Mouse (Mus musculus): ENCODE measurements around the gene Dnajc9.

The Dnajc9 gene

DNA sequence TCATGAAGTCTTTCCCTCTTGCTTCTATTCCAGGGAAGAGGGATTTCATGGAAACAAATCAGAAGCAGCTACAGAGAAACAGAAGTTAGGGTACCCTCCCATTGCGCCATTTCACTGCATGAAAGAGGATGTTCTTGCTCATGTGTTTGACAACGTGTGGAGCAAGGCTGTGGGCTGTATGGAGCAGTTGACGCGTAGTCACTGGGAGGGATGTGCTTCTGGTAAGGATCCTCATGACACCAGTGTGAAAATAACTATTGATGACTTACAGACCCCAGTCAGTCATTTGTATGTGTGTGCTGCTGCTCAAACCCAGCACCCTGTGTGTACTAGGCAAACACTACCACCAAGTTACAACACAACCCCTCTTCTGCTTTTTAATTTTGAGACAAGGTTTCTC lies 25.5 kb downstream of the Dnajc9 start:
- no peak for DNase-seq (ENCODE audit: low read depth, low spot score)

DNA sequence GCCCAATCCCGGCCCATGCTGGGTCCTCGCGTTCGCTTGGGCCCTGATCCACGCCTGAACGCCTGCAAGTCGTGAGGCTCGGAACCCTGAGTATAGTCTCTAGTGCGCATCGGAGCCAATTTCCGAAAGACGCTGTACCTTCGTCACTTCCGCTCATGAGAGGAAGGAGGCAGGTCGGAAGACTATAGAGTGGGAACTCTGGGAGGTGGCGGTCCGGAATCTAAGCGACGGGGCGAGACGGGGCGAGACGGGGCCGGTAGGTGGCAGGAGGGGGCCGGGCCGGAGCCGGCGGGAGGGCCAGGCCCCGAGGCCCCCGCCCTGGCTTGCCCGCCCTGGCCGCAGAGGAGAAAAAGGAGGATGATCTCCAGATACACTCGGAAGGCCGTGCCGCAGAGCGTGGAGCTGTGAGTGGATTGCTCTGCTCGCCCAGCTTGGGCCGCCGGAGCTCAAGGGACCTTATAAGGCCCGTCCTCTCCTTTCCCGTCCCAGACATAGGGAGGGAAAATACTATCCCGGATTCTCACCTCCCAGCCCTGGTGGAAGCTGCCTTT lies 40.6 kb downstream of the Dnajc9 start, which contains the start of the genes Ecd and Fam149b:
Gene Ecd, minus strand, starts transcription at position 131 of the 551 bp plus-strand sequence.
Gene Fam149b, plus strand, starts transcription at position 172 of the 551 bp plus-strand sequence.
- peak; percentile 96 for DNase-seq (ENCODE audit: low read depth, low spot score)

DNA sequence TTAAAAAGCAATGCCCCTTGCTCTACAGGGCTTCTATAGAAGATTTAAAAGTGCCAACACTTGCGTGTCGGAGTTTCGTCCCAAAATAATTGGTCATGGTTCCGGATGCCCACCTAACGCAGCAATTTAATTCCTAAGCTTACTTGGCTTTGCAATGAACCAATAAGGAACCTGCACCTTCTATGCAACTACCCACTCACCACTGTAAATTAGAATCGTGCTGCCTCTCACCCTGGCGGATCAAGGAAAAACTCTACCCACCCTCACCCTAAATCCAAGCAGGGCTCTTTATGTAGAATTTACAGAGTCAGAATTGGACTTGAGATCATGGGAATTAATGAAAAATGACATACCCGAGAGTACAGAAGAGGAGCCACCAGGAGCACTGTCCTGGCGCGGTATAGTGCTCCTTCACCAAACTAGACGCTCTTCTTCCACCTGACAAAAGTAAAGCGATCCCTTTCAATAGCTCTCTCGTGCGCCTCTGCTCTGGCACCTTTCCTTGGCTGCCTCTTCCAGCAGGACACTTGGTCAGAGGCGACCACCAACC lies 41.2 kb downstream of the Dnajc9 start:
- DNase-seq (ENCODE audit: low read depth, low spot score), result peak; percentile 52

DNA sequence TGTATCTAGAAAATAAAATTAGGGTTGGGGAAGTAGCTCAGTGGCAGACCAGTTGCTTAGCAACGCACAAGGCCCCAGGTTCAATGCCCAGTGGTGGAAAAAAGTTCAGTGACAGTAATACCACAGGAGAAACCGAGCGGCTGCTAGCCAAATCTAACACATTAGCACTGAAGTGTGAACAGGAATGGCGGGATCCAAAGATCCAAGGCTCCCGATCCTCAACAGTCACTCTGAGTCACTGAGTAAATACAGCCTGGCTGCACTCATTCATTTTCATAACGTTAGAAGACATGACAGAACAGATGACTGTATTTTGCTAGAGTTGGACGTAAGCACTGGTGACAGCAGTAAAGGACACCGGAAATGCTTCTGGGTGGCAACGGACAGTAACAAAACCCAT lies 42.8 kb downstream of the Dnajc9 start:
- DNase-seq (ENCODE audit: low read depth, low spot score), result no peak

DNA sequence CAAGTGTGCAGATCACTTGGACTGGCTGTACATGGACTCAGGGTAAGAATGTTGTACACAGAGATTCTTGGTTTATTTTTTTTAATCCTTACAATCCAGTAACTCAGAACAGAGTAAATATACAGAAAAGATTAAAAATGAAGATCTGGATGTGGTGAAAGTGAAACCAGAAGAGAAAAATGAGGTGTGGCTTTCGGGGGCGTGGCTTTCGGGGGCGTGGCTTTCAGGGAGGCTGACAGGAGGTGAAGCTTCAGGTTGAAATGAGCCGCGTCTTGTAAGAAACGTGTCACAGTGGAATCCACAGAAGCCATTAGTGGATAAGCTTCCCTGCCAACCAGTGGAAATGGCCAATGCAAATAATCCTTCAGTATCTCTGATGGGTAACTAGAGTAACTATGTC lies 47.8 kb downstream of the Dnajc9 start:
- DNase-seq (ENCODE audit: low read depth, low spot score), result no peak

DNA sequence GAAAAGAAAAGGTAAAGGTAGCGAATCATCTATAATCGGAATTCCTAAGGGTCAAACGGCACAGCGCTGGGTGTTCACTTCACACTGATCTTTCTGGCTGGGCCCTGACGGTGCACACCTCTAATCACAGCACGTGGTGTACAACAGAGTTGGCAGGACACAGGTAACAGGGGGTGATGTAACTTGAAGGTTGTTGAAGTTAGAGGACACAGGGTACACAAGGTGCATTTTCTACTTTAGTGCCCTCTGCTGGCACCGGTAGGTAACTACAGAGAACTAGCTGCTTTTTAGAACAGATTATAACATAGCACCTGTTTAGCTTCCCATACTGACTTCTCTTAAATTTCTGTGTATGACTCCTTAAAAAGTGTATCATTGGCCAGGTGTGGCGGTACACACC lies 48.6 kb downstream of the Dnajc9 start:
- DNase-seq (ENCODE audit: low read depth, low spot score), result no peak

DNA sequence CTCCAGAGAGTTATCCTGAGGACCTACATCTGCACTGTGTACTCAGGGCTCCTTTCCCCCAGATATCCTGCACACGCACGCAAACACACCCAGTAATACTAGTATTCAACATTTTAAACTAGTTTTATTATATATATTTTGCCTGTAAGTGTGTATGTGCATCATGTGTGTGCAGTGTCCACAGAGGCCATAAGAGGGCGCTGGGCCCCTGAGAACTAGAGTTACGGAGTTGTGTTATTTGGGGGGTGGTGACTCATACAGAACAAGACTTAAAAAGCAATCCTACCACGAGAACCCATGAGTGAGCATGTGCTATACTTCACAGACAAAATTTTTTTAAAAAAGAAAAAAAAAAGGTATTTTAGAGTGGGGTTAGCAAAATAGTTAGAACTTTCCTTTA lies 49.3 kb downstream of the Dnajc9 start:
- no peak for DNase-seq (ENCODE audit: low read depth, low spot score)

Data from telencephalon, adult 2 months (tissue).